Comparison of ENCODE assay signal across 10 mouse cellular contexts in genomic region chr8:99414483-99414921, GRCm38 (mm10). TPM values are rescaled to one million over a fixed set of nuclear protein-coding genes. Genes with fewer than 3 reads are reported as not detected.
A peak's percentile ranks its signal among the peaks of the same experiment; 100 is the strongest.
DNase-seq lines count a peak whose midpoint lies in the region; ATAC-seq and TF ChIP-seq lines count a peak whose summit lies in the region.
"Had no signal": no experiment of that assay in that cellular context is flagged by ENCODE, and none has a peak within 500 bp of the region (broad histone marks: within the 10 kb centered on the region; RNA-seq: fewer than 3 reads in every experiment).

No protein-coding gene starts in this region.

- ATAC-seq in hindbrain, embryonic 14.5 days (ENCODE audit: low FRiP score), result peak; percentile 25; the same call in 1 of the 2 replicates
- no peak for ATAC-seq in neural tube, embryonic 15.5 days (ENCODE audit: low FRiP score)

- WGBS in embryonic facial prominence, embryonic 10.5 days, result 6% methylated on average over 9 of the region's 9 CpGs
- 4% methylated on average over 9 of the region's 9 CpGs for WGBS in hindbrain, embryonic 14.5 days
- 2% methylated on average over 9 of the region's 9 CpGs for WGBS in neural tube, embryonic 15.5 days
- WGBS in kidney, adult 2 months, result 7% methylated on average over 9 of the region's 9 CpGs

- H3K9ac ChIP-seq in hindbrain, embryonic 14.5 days, result peak overlapping the region; percentile 73
- H3K9ac ChIP-seq in neural tube, embryonic 15.5 days (replicated peaks), result peak overlapping the region; percentile 78

- no peak overlapping the region for H3K27ac ChIP-seq in embryonic facial prominence, embryonic 10.5 days (replicated peaks)
- H3K27ac ChIP-seq in hindbrain, embryonic 14.5 days, result peak overlapping the region; percentile 64
- H3K27ac ChIP-seq in neural tube, embryonic 15.5 days (replicated peaks), result peak overlapping the region; percentile 89
- H3K27ac ChIP-seq in kidney, adult 2 months (ENCODE audit: insufficient read depth, low read depth, low read length), result no peak overlapping the region

- no peaks in the 10 kb centered on the region for H3K9me3 ChIP-seq in embryonic facial prominence, embryonic 10.5 days
- H3K9me3 ChIP-seq in hindbrain, embryonic 14.5 days (ENCODE audit: control insufficient read depth, low read length), result no peaks in the 10 kb centered on the region
- H3K9me3 ChIP-seq in neural tube, embryonic 15.5 days (replicated peaks), result no peaks in the 10 kb centered on the region

- H3K36me3 ChIP-seq in embryonic facial prominence, embryonic 10.5 days (replicated peaks), result no peaks in the 10 kb centered on the region
- H3K36me3 ChIP-seq in hindbrain, embryonic 14.5 days (replicated peaks; ENCODE audit: control insufficient read depth, insufficient read depth), result no peaks in the 10 kb centered on the region
- H3K36me3 ChIP-seq in neural tube, embryonic 15.5 days, result no peaks in the 10 kb centered on the region
- H3K36me3 ChIP-seq in kidney, adult 2 months (ENCODE audit: control insufficient read depth, insufficient read depth, low read length), result no peaks in the 10 kb centered on the region

- H3K4me3 ChIP-seq in embryonic facial prominence, embryonic 10.5 days, result peak overlapping the region; percentile 63
- peak overlapping the region; percentile 62 for H3K4me3 ChIP-seq in hindbrain, embryonic 14.5 days (replicated peaks; ENCODE audit: low read length)
- H3K4me3 ChIP-seq in neural tube, embryonic 15.5 days (replicated peaks), result peak overlapping the region; percentile 73
- H3K4me3 ChIP-seq in kidney, adult 2 months (ENCODE audit: insufficient read depth, low read depth, low read length), result no peak overlapping the region

- peaks cover 77% of the 10 kb centered on the region for H3K27me3 ChIP-seq in embryonic facial prominence, embryonic 10.5 days (replicated peaks; ENCODE audit: low read depth, poor library complexity, severe bottlenecking)
- H3K27me3 ChIP-seq in hindbrain, embryonic 14.5 days (ENCODE audit: control insufficient read depth, insufficient read depth, low read length), result peaks cover 7% of the 10 kb centered on the region; the same call in 1 of the 2 replicates
- H3K27me3 ChIP-seq in neural tube, embryonic 15.5 days (replicated peaks), result no peaks in the 10 kb centered on the region
- no peaks in the 10 kb centered on the region for H3K27me3 ChIP-seq in kidney, adult 2 months (replicated peaks; ENCODE audit: control insufficient read depth, insufficient read depth, low read length)

- peak overlapping the region; percentile 75 for H3K4me2 ChIP-seq in hindbrain, embryonic 14.5 days (replicated peaks)
- peak overlapping the region; percentile 87 for H3K4me2 ChIP-seq in neural tube, embryonic 15.5 days

- peak; percentile 33 for DNase-seq in left cerebral cortex, postnatal 36 days (ENCODE audit: low spot score in 2 of 2)
- DNase-seq in left cerebral cortex, adult 11 months (ENCODE audit: low spot score), result no peak
- DNase-seq in embryonic facial prominence, embryonic 10.5 days (ENCODE audit: low spot score), result peak; percentile 22
- DNase-seq in hindbrain, embryonic 14.5 days (ENCODE audit: low spot score), result no peak
- DNase-seq in adrenal gland, adult 2 months, result no peak
- DNase-seq in kidney, adult 2 months, result no peak
- no peak for DNase-seq in adrenal gland, adult 8-10 months
- DNase-seq: liver had no signal

- TF ChIP-seq CTCF in kidney, adult 2 months (conservative IDR thresholded peaks at IDR 0.05; ENCODE audit: insufficient read depth, insufficient read length, low read depth, low read length), result no peak

- intact Hi-C loops in left cerebral cortex, postnatal 36 days (cut with DNase I), result no loop called here

- H3K4me1 ChIP-seq in embryonic facial prominence, embryonic 10.5 days, result peaks cover 24% of the 10 kb centered on the region
- H3K4me1 ChIP-seq in hindbrain, embryonic 14.5 days (replicated peaks; ENCODE audit: control insufficient read depth, insufficient read depth, low read length), result peaks cover 3% of the 10 kb centered on the region; the same call in 1 of the 2 replicates
- peaks cover 18% of the 10 kb centered on the region for H3K4me1 ChIP-seq in neural tube, embryonic 15.5 days
- H3K4me1 ChIP-seq in kidney, adult 2 months (ENCODE audit: control insufficient read depth, insufficient read depth, low read length), result no peaks in the 10 kb centered on the region

- no peak for TF ChIP-seq POLR2A in kidney, adult 2 months (IDR thresholded peaks at IDR 0.05; ENCODE audit: low read depth, low read length)

RNA-seq across cellular contexts. Expression of gene Cdh8, which starts 1.8 kb away (rescaled TPM):
- total RNA-seq in left cerebral cortex, postnatal 36 days (2021), result 10 to 100 TPM; 45.5 to 51.4 TPM
- 1.0 and 1.2 TPM in 2 replicates for polyA plus RNA-seq in embryonic facial prominence, embryonic 10.5 days (2016; fragmentation: Nextera tagmentation; extraction: Ambion mirVana)
- polyA plus RNA-seq in hindbrain, embryonic 14.5 days (2014; fragmentation: Nextera tagmentation; extraction: Ambion mirVana), result 68.3 and 70.9 TPM in 2 replicates
- 71.8 and 73.9 TPM in 2 replicates for polyA plus RNA-seq in neural tube, embryonic 15.5 days (2015; fragmentation: Nextera tagmentation; extraction: Ambion mirVana)
- not detected for total RNA-seq in adrenal gland, adult 2 months (2021)
- not detected in 2 replicates for polyA plus RNA-seq in adrenal gland, adult 2 months (2012; rRNA removed)
- 0.06 TPM in 1 of 2 replicates, not detected in the other for polyA plus RNA-seq in kidney, adult 2 months (2012; rRNA removed)
- not detected for total RNA-seq in adrenal gland, adult 8-10 months (2022)
- polyA plus RNA-seq: small intestine, adult 2 months had no signal

Comparison
In these comparisons a context has a peak if more than half of its experiments do, and no peak if none do; other contexts are left out.
1. DNase-seq: peak in left cerebral cortex, postnatal 36 days (2 of 2) and embryonic facial prominence, embryonic 10.5 days (single experiment); none in left cerebral cortex, adult 11 months (single experiment), hindbrain, embryonic 14.5 days (single experiment), adrenal gland, adult 2 months (single experiment), kidney, adult 2 months (single experiment) and adrenal gland, adult 8-10 months (single experiment).
2. H3K27ac ChIP-seq: peak in hindbrain, embryonic 14.5 days (single experiment) and neural tube, embryonic 15.5 days (single experiment); none in embryonic facial prominence, embryonic 10.5 days (single experiment) and kidney, adult 2 months (single experiment).
3. RNA of gene Cdh8, which starts 1.8 kb away (polyA plus RNA-seq): 71.8 to 73.9 TPM in neural tube, embryonic 15.5 days and 68.3 to 70.9 TPM in hindbrain, embryonic 14.5 days; 1.0 to 1.2 TPM in embryonic facial prominence, embryonic 10.5 days, 0.06 TPM in kidney, adult 2 months and not detected in adrenal gland, adult 2 months; every median in the first group is over 10 times any median in the second.